Mouse (Mus musculus) c-Kit-negative CD71-positive TER-119-positive erythroid progenitor cells, embryonic 14.5 days (primary cell): ENCODE measurements at regions not wholly inside any gene's neighbourhood (a gene's known extent, or its start where the extent isn't known, plus 50 kb on each side); places are given as distances from the start of the nearest gene placed in this dataset.

Experiments
- DNase-seq: peaks from one replicate; pipeline ENCODE4 v3.0.0-alpha.2; 2013; ENCODE audit warnings: low read depth, low spot score

- no peak for DNase-seq
Measured at GRCm38 (mm10) chr15:36919209-36919608, 88.4 kb downstream of the Zfp706 start.

GRCm38 (mm10) chr15:36916998-36917397, 90.6 kb downstream of the Zfp706 start:
- DNase-seq: no peak

- DNase-seq: no peak
Measured at GRCm38 (mm10) chr15:36914239-36915100, 93.1 kb downstream of the Zfp706 start.

- no peak for DNase-seq
Measured at GRCm38 (mm10) chr15:36913308-36913707, 94.3 kb downstream of the Zfp706 start.

- no peak for DNase-seq
Measured at GRCm38 (mm10) chr15:36910272-36910671, 97.3 kb downstream of the Zfp706 start.

- DNase-seq: no peak
Measured at GRCm38 (mm10) chr15:36909494-36909893, 98.1 kb downstream of the Zfp706 start.

- no peak for DNase-seq
Measured at GRCm38 (mm10) chr15:36906789-36907188, 100.8 kb downstream of the Zfp706 start.

GRCm38 (mm10) chr15:36906052-36906451, 101.5 kb downstream of the Zfp706 start:
- DNase-seq: no peak

- no peak for DNase-seq
Measured at GRCm38 (mm10) chr15:36903922-36904321, 103.7 kb downstream of the Zfp706 start.

- no peak for DNase-seq
Measured at GRCm38 (mm10) chr15:36903309-36903708, 104.3 kb downstream of the Zfp706 start.

- no peak for DNase-seq
Measured at GRCm38 (mm10) chr15:36901830-36902285, 105.7 kb downstream of the Zfp706 start.

- DNase-seq: no peak
Measured at GRCm38 (mm10) chr15:36901350-36901749, 106.2 kb downstream of the Zfp706 start.

GRCm38 (mm10) chr15:36900940-36901339, 106.6 kb downstream of the Zfp706 start:
- DNase-seq: no peak

- no peak for DNase-seq
Measured at GRCm38 (mm10) chr15:36899882-36900281, 107.7 kb downstream of the Zfp706 start.

GRCm38 (mm10) chr15:36898857-36899523, 108.6 kb downstream of the Zfp706 start:
- no peak for DNase-seq

- DNase-seq: no peak
Measured at GRCm38 (mm10) chr15:36898326-36898725, 109.2 kb downstream of the Zfp706 start.

GRCm38 (mm10) chr15:36896265-36896664, 111.3 kb downstream of the Zfp706 start:
- DNase-seq: no peak

- DNase-seq: no peak
Measured at GRCm38 (mm10) chr15:36895031-36895430, 112.5 kb downstream of the Zfp706 start.

GRCm38 (mm10) chr15:36893407-36893969, 114.1 kb downstream of the Zfp706 start:
- DNase-seq: no peak

GRCm38 (mm10) chr15:36892576-36893205, 114.9 kb downstream of the Zfp706 start:
- no peak for DNase-seq

- DNase-seq: no peak
Measured at GRCm38 (mm10) chr15:36891851-36892250, 115.7 kb downstream of the Zfp706 start.

GRCm38 (mm10) chr15:36891296-36891695, 116.3 kb downstream of the Zfp706 start:
- DNase-seq: no peak
